Mouse (Mus musculus) midbrain, embryonic 10.5 days (tissue): ENCODE data around the gene Gm7534. TPM values are rescaled to one million over a fixed set of nuclear protein-coding genes. Genes with fewer than 3 reads are reported as not detected.

ENCODE experiments used
- DNase-seq: peaks from one replicate; pipeline ENCODE4 v3.0.0-alpha.2; 2017; ENCODE audit warnings: low spot score
- H3K27ac ChIP-seq: fragments of 300-500 bp; sonication (generic); replicated peaks from 2 replicates; pipeline ENCODE4 v1.5.1; 2016; ENCODE audit warnings: mild to moderate bottlenecking
- H3K27me3 ChIP-seq: fragments of 300-500 bp; sonication (generic); 2 replicates; pipeline ENCODE4 v1.6.1; 2016; ENCODE audit warnings: low read depth, mild to moderate bottlenecking; ENCODE audit not compliant: poor library complexity, severe bottlenecking
- H3K36me3 ChIP-seq: fragments of 300-500 bp; sonication (generic); 2 replicates; pipeline ENCODE4 v1.6.1; 2016; ENCODE audit warnings: mild to moderate bottlenecking, moderate library complexity
- H3K4me1 ChIP-seq: fragments of 300-500 bp; sonication (generic); 2 replicates; pipeline ENCODE4 v1.6.1; 2016
- H3K4me3 ChIP-seq: fragments of 300-500 bp; sonication (generic); 2 replicates; pipeline ENCODE4 v1.5.1; 2016; ENCODE audit warnings: mild to moderate bottlenecking, moderate library complexity
- H3K9me3 ChIP-seq: fragments of 300-500 bp; sonication (generic); replicated peaks from 2 replicates; pipeline ENCODE4 v1.6.1; 2016; ENCODE audit warnings: mild to moderate bottlenecking
- WGBS: fragments of 180-500 bp; shearing (Covaris S2); methylation state at CpG from one replicate; pipeline ENCODE4 v1.1.7; 2016; 5-methylcytosine and 5-hydroxymethylcytosine counted together
- polyA plus RNA-seq: library from polyadenylated mRNA; unstranded; fragments of >200 nt; fragmentation: Nextera tagmentation; extraction: Ambion mirVana; gene quantifications from 2 replicates; pipeline ENCODE4 v1.2.1, GENCODE M21; 2016

Gm7534 gene
- polyA plus RNA-seq, 1 experiment from 2014 or later: not detected

DNA sequence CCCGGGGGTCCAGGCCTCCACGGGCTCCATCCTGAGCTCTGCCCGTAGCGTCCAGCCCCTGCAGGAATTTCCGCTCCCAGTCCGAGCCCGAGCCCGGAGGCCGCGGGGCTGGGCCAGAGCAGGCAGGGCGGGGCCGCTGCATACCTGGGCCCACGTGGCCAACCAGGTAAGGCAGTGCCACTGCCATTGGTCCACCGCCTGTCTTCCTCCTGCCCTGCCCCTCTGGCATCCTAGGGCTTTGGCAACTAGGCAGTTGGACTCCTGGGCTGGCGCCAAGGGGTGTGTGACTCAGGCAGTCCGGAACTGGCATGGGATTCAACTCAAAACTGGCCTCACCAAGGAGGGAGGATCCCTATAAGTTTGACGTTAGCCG, 35.5 kb upstream of the Gm7534 start, which contains the start of gene Cnksr1:
Gene Cnksr1, minus strand, starts transcription at position 121 of the 373 bp plus-strand sequence.
- DNase-seq: no peak
- Histone ChIP-seq H3K9me3 (no peaks in the 10 kb centered on the region), H3K4me1 (peaks cover 10% of the 10 kb centered on the region), H3K4me3 (peak within 1 kb of the TSS; percentile 30), H3K36me3 (peaks cover 5% of the 10 kb centered on the region; the same call in 1 of the 2 replicates), H3K27ac (no peak within 1 kb of the TSS), H3K27me3 (peaks cover 41% of the 10 kb centered on the region)
- WGBS: 4% methylated on average over 18 of the region's 18 CpGs

DNA sequence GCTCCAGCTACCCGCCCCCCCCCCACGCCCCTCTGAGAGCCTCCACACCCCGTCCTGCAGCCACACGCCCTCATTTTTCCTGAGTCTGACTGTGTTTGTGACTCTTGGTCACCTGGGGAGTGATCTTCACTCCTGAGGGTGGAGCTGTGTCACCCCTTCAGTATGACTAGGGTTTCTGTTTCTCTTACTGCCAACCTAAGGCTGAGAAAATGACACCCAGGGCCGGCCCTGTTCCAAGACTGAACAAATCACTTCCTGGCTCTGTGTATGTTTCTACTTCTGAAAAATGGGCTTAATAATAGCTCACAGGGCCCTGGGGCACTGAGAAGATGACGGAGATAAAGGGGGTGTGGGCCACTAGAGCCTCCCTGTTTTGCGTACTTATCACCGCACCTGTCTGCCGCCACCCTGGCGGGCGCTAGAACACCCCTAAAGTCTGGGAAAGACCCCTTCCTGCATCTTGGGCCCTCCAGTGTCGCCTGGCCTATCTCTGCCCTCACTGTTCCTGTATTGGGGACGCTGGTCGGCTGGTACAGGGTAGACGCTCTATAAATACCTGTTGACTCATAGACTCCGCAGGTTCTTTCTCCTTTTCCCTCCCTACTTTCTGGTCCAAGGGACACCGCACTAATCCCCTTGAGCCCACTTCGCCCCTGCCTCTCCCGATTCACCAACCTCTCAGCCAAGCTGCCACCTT, 34.9 kb upstream of the Gm7534 start:
- Histone ChIP-seq H3K9me3 (no peaks in the 10 kb centered on the region), H3K36me3 (no peaks in the 10 kb centered on the region), H3K27me3 (peaks cover 41% of the 10 kb centered on the region), H3K4me1 (peaks cover 11% of the 10 kb centered on the region), H3K4me3 (peak overlapping the region; percentile 30), H3K27ac (no peak overlapping the region)
- no peak for DNase-seq
- WGBS: 21% methylated on average over 19 of the region's 19 CpGs

DNA sequence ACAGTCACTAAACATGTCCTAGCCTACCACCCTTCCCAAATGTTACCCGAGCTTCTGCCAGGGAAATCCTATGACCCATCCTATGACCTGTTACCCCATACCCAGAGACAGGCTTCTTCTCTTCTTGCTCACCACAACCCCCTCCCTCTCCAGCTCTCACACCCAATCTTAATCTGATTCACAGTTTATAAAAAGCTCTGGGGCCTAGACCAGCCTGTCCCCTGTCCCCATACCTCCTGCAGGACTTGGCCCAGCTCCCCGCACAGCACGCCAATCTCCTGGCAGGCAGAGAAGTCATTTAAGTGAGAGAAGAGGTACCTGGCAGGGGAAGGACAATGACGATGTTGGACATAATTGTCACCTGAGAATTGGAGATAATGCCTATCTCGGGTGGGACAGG, 32.1 kb upstream of the Gm7534 start:
- H3K27ac ChIP-seq: no peak overlapping the region
- no peaks in the 10 kb centered on the region for H3K36me3 ChIP-seq

DNA sequence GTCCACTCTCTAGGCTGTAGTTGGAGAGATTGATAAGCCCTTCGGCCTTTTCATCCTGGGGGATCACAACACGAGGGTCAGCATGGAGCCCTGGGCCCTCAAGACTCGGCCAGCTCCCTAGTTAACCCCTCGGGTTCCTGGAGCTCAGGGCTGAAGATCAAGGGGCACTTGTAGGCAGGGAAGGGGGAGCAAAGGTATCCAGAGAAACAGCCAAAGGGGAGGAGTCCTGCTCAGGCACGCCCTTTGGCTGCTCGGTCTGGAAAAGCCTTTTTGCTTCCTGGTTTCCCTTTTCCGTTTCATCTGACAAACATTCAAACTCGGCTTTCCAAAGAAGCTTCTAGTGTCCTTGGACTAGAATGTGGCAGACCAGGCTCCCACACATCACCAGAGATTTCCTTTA, 27.6 kb upstream of the Gm7534 start:
- Histone ChIP-seq H3K4me1 (peaks cover 19% of the 10 kb centered on the region), H3K27me3 (0 out of 2 replicates have a peak, but pooled peaks cover 5% of the 10 kb centered on the region), H3K27ac (no peak overlapping the region), H3K4me3 (no peak overlapping the region), H3K9me3 (no peaks in the 10 kb centered on the region), H3K36me3 (no peaks in the 10 kb centered on the region)
- DNase-seq: no peak
- WGBS: 44% methylated on average over 8 of the region's 8 CpGs

More for the DNA sequence above, 32.1 kb upstream of the Gm7534 start:
- H3K9me3 ChIP-seq: no peaks in the 10 kb centered on the region
- peaks cover 41% of the 10 kb centered on the region for H3K27me3 ChIP-seq
- WGBS: 91% methylated on average over 5 of the region's 5 CpGs
- no peak for DNase-seq
- H3K4me1 ChIP-seq: peaks cover 16% of the 10 kb centered on the region
- no peak overlapping the region for H3K4me3 ChIP-seq

DNA sequence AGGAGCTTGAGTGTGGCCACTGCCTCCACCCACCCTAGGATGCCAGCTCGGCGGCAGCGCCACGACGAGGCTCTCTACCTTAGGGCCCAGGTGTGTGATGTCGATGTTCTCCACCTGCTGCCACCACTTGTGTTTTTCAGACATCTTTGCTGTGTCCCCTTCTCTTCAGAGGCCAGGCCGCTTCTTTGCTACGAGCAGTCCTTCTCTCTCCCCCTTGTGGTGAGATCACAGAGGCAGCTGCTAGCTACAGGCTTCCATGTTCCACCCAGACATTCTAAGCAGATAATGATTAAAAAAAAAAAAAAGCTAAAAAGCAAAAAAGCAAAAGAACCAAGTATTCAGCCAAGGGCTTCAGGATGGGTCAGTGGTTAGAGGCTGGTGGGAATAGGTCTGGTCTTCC, 24.4 kb upstream of the Gm7534 start, which contains the start of gene Catsper4:
Gene Catsper4, minus strand, starts transcription at position 190 of the 400 bp plus-strand sequence.
- no peaks in the 10 kb centered on the region for H3K36me3 ChIP-seq
- no peak for DNase-seq
- WGBS: 73% methylated on average over 8 of the region's 8 CpGs

DNA sequence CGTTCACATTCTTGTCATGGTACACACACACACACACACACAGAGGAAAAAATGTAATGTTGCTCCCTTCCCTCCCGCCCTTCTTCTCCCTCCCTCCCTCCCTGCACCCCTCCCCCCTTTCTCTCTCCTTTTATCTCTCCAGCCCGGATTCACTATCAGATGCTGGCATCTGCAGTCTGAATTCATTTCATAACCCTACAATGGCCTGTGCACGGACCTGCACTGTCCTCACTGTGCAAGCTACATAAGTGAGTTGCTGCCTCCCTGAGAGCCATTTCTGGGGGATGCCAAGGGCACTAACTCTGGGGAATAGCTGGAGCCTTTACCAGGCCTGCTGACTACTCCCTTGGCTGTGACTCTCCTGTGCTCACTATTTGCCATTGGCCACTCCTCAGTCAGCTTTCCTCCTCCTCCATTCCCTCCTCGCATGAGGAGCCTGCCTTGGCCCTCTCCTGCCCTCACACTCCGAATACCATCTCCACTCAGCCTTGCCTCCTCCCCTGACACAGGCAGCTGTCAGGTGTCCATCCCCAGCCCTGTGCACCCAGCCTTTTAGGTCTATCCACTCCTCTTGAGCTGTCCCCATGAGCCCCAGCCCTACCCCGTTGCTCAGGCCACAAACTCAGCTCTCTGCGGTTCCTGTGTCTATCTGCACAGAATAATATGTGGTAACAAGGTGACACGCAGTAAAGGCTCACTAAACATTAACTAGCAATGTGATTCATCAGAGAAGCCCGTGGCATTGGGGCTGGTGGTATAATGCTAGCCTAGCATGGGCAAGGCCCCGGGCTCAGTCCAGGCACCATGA, 20.2 kb upstream of the Gm7534 start:
- no peaks in the 10 kb centered on the region for H3K36me3 ChIP-seq
- no peak for DNase-seq
- peaks cover 5% of the 10 kb centered on the region for H3K4me1 ChIP-seq
- H3K4me3 ChIP-seq: no peak overlapping the region
- H3K27me3 ChIP-seq: no peaks in the 10 kb centered on the region
- H3K9me3 ChIP-seq: no peaks in the 10 kb centered on the region
- 77% methylated on average over 11 of the region's 11 CpGs for WGBS
- H3K27ac ChIP-seq: no peak overlapping the region

More for the DNA sequence above, 24.4 kb upstream of the Gm7534 start, which contains the start of gene Catsper4:
- H3K4me1 ChIP-seq: peaks cover 18% of the 10 kb centered on the region
- H3K9me3 ChIP-seq: no peaks in the 10 kb centered on the region
- H3K27ac ChIP-seq: no peak within 1 kb of the TSS
- H3K27me3 ChIP-seq: no peaks in the 10 kb centered on the region
- H3K4me3 ChIP-seq: no peak within 1 kb of the TSS

DNA sequence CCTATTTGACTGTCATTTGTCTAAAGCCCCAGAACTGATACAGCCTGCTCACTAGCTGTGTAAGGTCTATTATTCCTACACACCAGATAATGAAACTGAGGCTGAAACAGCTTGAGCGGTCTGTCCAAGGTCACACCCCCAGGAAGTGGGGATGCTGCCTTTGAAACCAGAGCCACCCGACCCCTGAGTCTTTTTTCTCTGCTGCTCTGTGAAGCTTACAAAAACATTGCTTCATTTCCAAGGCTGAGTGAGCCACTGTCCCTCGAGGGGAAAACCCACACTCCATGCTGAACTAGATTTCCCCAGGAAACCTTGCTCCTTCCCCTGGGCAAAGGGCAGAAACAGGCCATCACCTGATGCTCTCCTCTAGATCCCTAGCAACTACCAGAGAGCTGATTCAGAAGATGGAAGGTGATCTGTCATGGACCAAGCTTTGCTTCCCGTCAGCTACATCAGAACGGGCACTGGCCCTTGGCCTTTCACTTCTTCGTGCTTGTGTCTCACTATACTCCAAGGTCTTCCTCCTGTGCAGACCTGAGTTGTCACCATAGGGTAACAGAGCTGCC, 3.8 kb upstream of the Gm7534 start:
- WGBS: 68% methylated on average over 6 of the region's 6 CpGs

DNA sequence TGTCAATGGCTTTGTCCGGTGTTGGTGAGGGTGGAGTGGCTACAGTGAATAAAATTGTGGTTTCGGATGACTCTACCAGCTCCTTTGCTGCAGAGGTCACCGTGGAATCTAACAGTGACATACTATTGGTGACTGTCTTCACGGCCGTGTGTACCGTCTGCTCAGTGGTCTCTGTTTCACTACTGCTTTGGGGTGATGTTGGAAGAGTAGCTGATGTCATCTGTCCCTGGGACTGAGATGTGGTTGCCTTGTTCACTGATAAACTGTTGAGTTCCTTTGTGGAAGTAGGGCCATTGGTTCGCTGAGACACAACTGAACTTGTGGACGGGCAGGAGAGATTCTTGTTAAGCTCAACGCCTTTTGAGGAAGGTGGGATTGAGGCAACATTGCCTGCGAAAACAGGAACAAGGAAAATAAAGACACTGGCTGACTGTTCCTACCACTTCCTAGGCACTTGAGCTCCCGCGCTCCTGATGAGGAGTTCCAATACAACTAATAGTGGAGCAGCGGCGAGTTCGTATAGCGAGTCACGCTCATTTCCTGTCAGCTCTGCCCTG, 614 bp upstream of the Gm7534 start:
- Histone ChIP-seq H3K27ac (no peak overlapping the region), H3K36me3 (no peaks in the 10 kb centered on the region), H3K4me3 (no peak overlapping the region), H3K4me1 (peaks cover 5% of the 10 kb centered on the region; the same call in 1 of the 2 replicates), H3K27me3 (no peaks in the 10 kb centered on the region), H3K9me3 (no peaks in the 10 kb centered on the region)
- WGBS: 91% methylated on average over 17 of the region's 17 CpGs
- DNase-seq: no peak

More for the DNA sequence above, 3.8 kb upstream of the Gm7534 start:
- no peaks in the 10 kb centered on the region for H3K27me3 ChIP-seq
- no peaks in the 10 kb centered on the region for H3K9me3 ChIP-seq
- no peak for DNase-seq
- peaks cover 5% of the 10 kb centered on the region; the same call in 1 of the 2 replicates for H3K4me1 ChIP-seq
- no peak overlapping the region for H3K27ac ChIP-seq
- H3K36me3 ChIP-seq: no peaks in the 10 kb centered on the region
- no peak overlapping the region for H3K4me3 ChIP-seq

DNA sequence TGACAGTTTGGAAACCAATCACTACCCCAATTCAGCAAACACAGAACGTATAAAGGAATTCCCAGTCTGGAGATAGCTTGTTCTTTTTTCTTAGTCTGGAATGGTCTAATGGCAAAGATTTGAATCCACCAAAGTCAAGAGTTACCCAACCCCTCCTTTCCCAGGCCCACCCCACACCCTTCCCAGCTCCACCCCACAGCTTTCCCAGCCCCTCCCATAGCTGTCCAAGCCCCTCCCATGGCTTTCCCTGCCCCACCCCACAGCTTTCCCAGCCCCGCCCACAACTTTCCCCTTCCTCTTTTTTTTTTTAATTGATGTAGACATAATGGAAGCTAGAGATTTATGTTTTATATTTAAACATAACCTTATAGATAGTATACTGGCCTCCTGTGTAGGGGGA, 3.4 kb downstream of the Gm7534 start:
- H3K4me1 ChIP-seq: no peaks in the 10 kb centered on the region
- no peak overlapping the region for H3K27ac ChIP-seq
- no peaks in the 10 kb centered on the region for H3K36me3 ChIP-seq
- no peak overlapping the region for H3K4me3 ChIP-seq
- no peak for DNase-seq
- no peaks in the 10 kb centered on the region for H3K9me3 ChIP-seq
- 77% methylated on average over 2 of the region's 2 CpGs for WGBS
- H3K27me3 ChIP-seq: no peaks in the 10 kb centered on the region

DNA sequence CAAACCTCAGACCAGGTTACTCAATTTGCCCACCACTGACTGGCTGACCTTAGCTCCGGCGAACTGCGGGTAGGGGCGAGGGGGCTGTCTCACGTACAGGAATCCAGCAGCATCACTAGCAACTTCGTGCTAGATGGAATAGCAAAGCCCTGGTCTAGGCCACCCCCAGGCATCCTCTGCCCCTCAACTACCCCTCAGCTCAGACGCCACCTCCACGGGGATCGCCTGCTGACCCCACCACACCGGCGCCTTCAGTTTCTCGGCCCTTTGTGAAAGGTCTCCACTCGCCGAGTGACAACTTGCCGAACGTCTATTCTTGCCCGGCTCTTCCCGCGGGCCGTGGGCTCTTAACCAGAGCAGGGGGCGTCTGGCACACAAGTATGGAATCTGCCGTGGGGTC, 16.5 kb downstream of the Gm7534 start:
- Histone ChIP-seq H3K4me3 (peak overlapping the region; percentile 73), H3K4me1 (peaks cover 17% of the 10 kb centered on the region), H3K36me3 (peaks cover 14% of the 10 kb centered on the region), H3K27me3 (no peaks in the 10 kb centered on the region), H3K27ac (peak overlapping the region; percentile 94), H3K9me3 (no peaks in the 10 kb centered on the region)
- DNase-seq: no peak
- under 1% methylated on average over 22 of the region's 22 CpGs for WGBS

DNA sequence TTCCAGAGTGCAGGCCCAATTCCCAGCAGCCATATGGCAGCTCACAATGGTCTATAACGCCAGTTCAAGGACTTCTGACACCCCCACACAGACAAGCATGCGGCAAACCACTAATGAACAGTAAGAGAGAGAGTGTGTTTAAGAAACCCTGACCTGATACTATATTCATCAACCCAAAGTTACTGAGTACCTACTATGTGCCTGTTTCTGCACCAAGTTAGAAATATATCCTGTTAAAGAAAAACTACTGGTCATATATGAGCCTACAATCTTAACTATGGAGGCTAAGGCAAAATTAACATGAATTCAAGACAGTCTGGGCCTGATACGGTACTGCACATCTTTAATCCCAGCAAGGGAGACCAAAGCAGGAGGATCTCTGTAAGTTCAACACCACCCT, 17.2 kb downstream of the Gm7534 start:
- Histone ChIP-seq H3K9me3 (no peaks in the 10 kb centered on the region), H3K4me1 (peaks cover 17% of the 10 kb centered on the region), H3K27me3 (no peaks in the 10 kb centered on the region), H3K36me3 (peaks cover 21% of the 10 kb centered on the region), H3K27ac (no peak overlapping the region), H3K4me3 (peak overlapping the region; percentile 73)
- 91% methylated on average over 3 of the region's 3 CpGs for WGBS
- DNase-seq: no peak

DNA sequence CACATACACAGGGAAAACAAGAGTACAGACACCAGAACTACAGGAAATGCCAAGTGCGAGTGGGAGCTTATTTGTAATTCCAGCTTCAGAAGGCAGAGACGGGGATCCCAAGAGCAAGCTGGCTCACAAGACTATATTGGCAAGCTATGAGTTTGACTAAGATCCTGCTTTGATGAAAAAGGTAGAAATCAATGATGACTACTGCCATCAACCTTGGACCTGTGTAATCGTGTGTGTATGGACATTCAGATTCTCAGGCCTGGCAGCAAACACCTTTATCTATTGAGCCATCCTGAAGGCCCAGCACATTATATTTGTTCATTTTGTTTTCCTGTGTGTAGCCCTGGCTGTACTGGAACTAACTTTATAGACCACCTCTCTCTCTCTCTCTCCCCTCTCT, 19.1 kb downstream of the Gm7534 start:
- DNase-seq: no peak
- Histone ChIP-seq H3K27me3 (no peaks in the 10 kb centered on the region), H3K9me3 (no peaks in the 10 kb centered on the region), H3K4me3 (no peak overlapping the region), H3K36me3 (peaks cover 25% of the 10 kb centered on the region), H3K27ac (no peak overlapping the region), H3K4me1 (peaks cover 17% of the 10 kb centered on the region)
- 84% methylated on average over 3 of the region's 3 CpGs for WGBS
